Mouse (Mus musculus): Measurements from ENCODE around the gene Gm49322. TPM values are rescaled to one million over a fixed set of nuclear protein-coding genes. Genes with fewer than 3 reads are reported as not detected.

The Gm49322 gene
- polyA plus RNA-seq, 1 experiment from 2014 or later = 1.4 TPM

DNA sequence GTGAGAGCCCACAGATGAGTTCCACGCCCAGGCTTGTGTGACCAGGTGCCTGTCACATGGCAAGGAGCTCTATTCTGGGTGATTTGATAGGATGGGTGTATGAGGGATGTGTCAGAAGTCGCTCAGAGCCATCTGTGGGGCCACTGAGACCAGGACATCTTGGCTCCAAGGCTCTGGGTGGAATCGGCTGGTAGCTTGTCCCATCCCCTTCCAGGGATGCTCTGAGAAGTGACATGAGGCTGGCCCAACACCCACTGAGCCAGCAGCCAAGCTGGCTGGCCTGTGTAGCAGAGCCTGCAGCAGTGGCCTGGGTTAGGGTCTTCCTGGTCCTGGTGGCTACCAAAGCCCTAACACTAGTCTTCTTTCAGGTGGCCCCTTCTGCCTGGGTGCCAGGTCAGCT is 2.6 kb downstream of the Gm49322 start:
- H3K4me3 ChIP-seq (ENCODE audit: control insufficient read depth in 1 of 2, insufficient read depth in 1 of 2, low read depth in 1 of 2, low read length in 2 of 2) = no peak overlapping the region
- no peak for ATAC-seq (ENCODE audit: insufficient number of reproducible peaks, insufficient read depth, low FRiP score, low read depth)

DNA sequence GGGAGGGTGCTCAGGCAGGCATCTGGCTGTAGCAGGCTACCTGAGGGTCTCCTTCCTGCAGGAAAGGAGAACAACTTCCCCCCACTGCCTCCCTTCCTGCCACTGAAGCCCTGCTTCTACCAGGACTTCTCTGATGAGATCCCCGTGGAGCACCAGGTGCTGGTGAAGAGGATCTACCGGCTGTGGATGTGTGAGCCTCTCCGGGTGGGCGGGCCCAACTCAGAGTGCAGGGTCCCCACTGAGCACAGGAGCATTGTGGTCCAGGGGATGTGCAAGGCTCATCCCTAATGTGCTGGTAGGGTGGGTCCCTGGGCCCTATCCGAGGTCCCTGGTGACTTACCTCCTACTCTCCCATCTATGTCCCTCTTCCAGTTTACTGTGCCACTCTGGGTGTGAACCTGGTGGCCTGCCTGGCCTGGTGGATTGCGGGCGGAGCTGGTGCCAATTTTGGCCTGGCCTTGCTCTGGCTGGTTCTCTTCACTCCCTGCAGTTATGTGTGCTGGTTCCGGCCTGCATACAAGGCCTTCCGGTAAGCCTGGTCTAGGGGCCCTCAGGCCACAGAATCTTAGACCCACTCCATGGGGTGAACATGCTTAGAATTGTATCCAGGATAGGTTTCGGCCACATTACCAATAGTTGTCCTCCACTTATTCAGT is 3.6 kb downstream of the Gm49322 start:
- Histone ChIP-seq H3K27ac (replicated peaks in 1 of 2; ENCODE audit: control insufficient read depth in 1 of 2, insufficient read depth in 1 of 2, low read depth in 2 of 2, low read length in 2 of 2) (no peak overlapping the region), H3K4me3 (ENCODE audit: control insufficient read depth in 1 of 2, insufficient read depth in 1 of 2, low read depth in 1 of 2, low read length in 2 of 2) (no peak overlapping the region), H3K9me3 (ENCODE audit: control insufficient read depth, low read length) (no peaks in the 10 kb centered on the region), H3K4me2 (ENCODE audit: low read length) (no peak overlapping the region), H3K36me3 (ENCODE audit: control insufficient read depth, insufficient read depth, low read length) (peaks cover 66% of the 10 kb centered on the region), H3K9ac (ENCODE audit: low read length) (no peak overlapping the region), H3K27me3 (ENCODE audit: control insufficient read depth, insufficient read depth, low read length) (no peaks in the 10 kb centered on the region), H3K4me1 (ENCODE audit: control insufficient read depth in 2 of 2, insufficient read depth in 2 of 2, low read length in 2 of 2) (no peaks in the 10 kb centered on the region)
- 90% methylated on average over 10 of the region's 10 CpGs for WGBS
- no peak for ATAC-seq (ENCODE audit: insufficient number of reproducible peaks, insufficient read depth, low FRiP score, low read depth)

More for the DNA sequence above, 2.6 kb downstream of the Gm49322 start:
- WGBS = 89% methylated on average over 3 of the region's 3 CpGs
- Histone ChIP-seq H3K9ac (ENCODE audit: low read length) (no peak overlapping the region), H3K27me3 (ENCODE audit: control insufficient read depth, insufficient read depth, low read length) (no peaks in the 10 kb centered on the region), H3K4me1 (ENCODE audit: control insufficient read depth in 2 of 2, insufficient read depth in 2 of 2, low read length in 2 of 2) (peaks cover 5 to 7% of the 10 kb centered on the region in 2 experiments), H3K9me3 (ENCODE audit: control insufficient read depth, low read length) (no peaks in the 10 kb centered on the region), H3K4me2 (ENCODE audit: low read length) (no peak overlapping the region), H3K36me3 (ENCODE audit: control insufficient read depth, insufficient read depth, low read length) (peaks cover 57% of the 10 kb centered on the region), H3K27ac (replicated peaks in 1 of 2; ENCODE audit: control insufficient read depth in 1 of 2, insufficient read depth in 1 of 2, low read depth in 2 of 2, low read length in 2 of 2) (no peak overlapping the region)

DNA sequence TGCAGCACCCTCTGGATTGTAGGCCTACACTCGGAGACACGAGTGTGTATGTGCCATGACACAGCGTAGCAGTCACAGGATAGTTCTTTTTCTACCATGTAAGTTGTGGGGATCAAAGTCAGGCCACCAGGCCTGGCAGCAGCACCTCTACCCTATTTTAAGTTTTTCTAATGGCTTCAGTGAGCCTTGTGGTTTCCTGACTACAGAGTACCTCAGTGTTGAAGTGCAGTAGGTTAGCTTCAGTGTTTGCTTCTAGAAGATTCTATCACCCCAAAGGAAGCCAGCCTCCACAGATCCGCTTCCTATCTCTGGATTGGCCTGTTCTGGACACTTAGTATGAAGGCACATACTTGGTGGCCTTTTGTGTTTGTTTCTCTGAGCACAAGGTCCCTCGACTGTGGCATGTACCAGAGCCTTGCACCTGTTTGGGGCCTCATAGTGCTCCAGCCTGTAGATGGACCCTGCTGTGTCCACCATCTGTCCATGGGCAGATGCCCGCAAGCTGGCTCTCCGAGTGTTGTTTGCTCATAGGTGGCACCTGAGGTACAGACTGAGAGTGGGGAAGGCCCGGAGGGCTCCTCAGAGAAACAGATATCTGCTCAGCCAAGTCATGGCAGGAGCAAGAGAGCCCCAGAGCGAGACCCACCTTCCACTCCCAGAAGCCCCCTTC is 4.4 kb downstream of the Gm49322 start:
- no peak overlapping the region for H3K4me3 ChIP-seq (ENCODE audit: control insufficient read depth in 1 of 2, insufficient read depth in 1 of 2, low read depth in 1 of 2, low read length in 2 of 2)
- 90% methylated on average over 9 of the region's 9 CpGs for WGBS
- H3K36me3 ChIP-seq (ENCODE audit: control insufficient read depth, insufficient read depth, low read length) = peaks cover 75% of the 10 kb centered on the region
- H3K27me3 ChIP-seq (ENCODE audit: control insufficient read depth, insufficient read depth, low read length) = no peaks in the 10 kb centered on the region
- no peaks in the 10 kb centered on the region for H3K4me1 ChIP-seq (ENCODE audit: control insufficient read depth in 2 of 2, insufficient read depth in 2 of 2, low read length in 2 of 2)
- no peak for ATAC-seq (ENCODE audit: insufficient number of reproducible peaks, insufficient read depth, low FRiP score, low read depth)
- H3K4me2 ChIP-seq (ENCODE audit: low read length) = no peak overlapping the region
- no peaks in the 10 kb centered on the region for H3K9me3 ChIP-seq (ENCODE audit: control insufficient read depth, low read length)
- no peak overlapping the region for H3K27ac ChIP-seq (replicated peaks in 1 of 2; ENCODE audit: control insufficient read depth in 1 of 2, insufficient read depth in 1 of 2, low read depth in 2 of 2, low read length in 2 of 2)
- no peak overlapping the region for H3K9ac ChIP-seq (ENCODE audit: low read length)

DNA sequence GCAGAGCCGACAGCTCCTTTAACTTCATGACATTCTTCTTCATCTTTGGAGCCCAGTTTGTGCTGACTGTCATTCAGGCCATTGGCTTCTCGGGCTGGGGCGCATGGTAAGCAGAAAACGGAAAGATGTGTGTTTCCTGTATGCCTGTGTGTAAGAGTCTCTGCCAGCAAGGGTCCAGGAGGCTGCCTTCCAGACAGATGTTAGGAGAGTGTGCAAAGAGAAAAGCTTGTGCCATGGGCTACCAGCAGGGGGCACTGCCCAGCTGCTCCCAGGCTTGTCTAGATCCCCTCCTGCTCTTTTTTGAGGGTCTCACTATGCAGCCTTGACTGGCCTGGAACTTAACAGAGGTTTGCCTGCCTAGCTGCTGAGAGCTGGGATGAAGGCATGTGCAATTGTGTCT is 5.2 kb downstream of the Gm49322 start:
- Histone ChIP-seq H3K4me3 (ENCODE audit: control insufficient read depth in 1 of 2, insufficient read depth in 1 of 2, low read depth in 1 of 2, low read length in 2 of 2) (no peak overlapping the region), H3K36me3 (ENCODE audit: control insufficient read depth, insufficient read depth, low read length) (peaks cover 83% of the 10 kb centered on the region), H3K4me1 (ENCODE audit: control insufficient read depth in 2 of 2, insufficient read depth in 2 of 2, low read length in 2 of 2) (no peaks in the 10 kb centered on the region), H3K9me3 (ENCODE audit: control insufficient read depth, low read length) (no peaks in the 10 kb centered on the region), H3K4me2 (ENCODE audit: low read length) (no peak overlapping the region), H3K27me3 (ENCODE audit: control insufficient read depth, insufficient read depth, low read length) (no peaks in the 10 kb centered on the region), H3K9ac (ENCODE audit: low read length) (no peak overlapping the region), H3K27ac (replicated peaks in 1 of 2; ENCODE audit: control insufficient read depth in 1 of 2, insufficient read depth in 1 of 2, low read depth in 2 of 2, low read length in 2 of 2) (no peak overlapping the region)
- ATAC-seq (ENCODE audit: insufficient number of reproducible peaks, insufficient read depth, low FRiP score, low read depth) = no peak
- 68% methylated on average over 4 of the region's 4 CpGs for WGBS

DNA sequence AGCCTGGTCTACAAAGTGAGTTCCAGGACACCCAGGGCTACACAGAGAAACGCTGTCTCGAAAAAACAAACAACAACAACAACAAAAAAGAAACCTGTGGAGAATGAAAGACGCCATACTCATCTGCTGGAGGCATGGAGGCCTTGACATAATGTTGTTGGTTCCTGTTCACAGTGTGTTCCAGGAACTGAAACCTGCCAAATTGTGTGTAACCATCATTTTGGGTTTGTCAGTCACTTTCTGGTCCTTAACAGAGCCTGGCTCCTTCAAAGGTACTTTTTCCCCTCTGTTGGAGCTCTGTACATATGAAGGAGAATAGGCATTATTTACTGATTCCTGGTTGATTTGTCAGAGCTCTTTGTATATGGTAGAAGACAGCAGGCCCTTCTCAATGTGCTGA is 6.1 kb downstream of the Gm49322 start:
- no peak for ATAC-seq (ENCODE audit: insufficient number of reproducible peaks, insufficient read depth, low FRiP score, low read depth)
- no peak overlapping the region for H3K4me2 ChIP-seq (ENCODE audit: low read length)
- peaks cover 77% of the 10 kb centered on the region for H3K36me3 ChIP-seq (ENCODE audit: control insufficient read depth, insufficient read depth, low read length)
- H3K27me3 ChIP-seq (ENCODE audit: control insufficient read depth, insufficient read depth, low read length) = no peaks in the 10 kb centered on the region
- WGBS = 94% methylated on average over 3 of the region's 3 CpGs
- H3K4me1 ChIP-seq (ENCODE audit: control insufficient read depth in 2 of 2, insufficient read depth in 2 of 2, low read length in 2 of 2) = no peaks in the 10 kb centered on the region
- H3K4me3 ChIP-seq (ENCODE audit: control insufficient read depth in 1 of 2, insufficient read depth in 1 of 2, low read depth in 1 of 2, low read length in 2 of 2) = no peak overlapping the region
- H3K9me3 ChIP-seq (ENCODE audit: control insufficient read depth, low read length) = no peaks in the 10 kb centered on the region
- no peak overlapping the region for H3K9ac ChIP-seq (ENCODE audit: low read length)
- no peak overlapping the region for H3K27ac ChIP-seq (replicated peaks in 1 of 2; ENCODE audit: control insufficient read depth in 1 of 2, insufficient read depth in 1 of 2, low read depth in 2 of 2, low read length in 2 of 2)

DNA sequence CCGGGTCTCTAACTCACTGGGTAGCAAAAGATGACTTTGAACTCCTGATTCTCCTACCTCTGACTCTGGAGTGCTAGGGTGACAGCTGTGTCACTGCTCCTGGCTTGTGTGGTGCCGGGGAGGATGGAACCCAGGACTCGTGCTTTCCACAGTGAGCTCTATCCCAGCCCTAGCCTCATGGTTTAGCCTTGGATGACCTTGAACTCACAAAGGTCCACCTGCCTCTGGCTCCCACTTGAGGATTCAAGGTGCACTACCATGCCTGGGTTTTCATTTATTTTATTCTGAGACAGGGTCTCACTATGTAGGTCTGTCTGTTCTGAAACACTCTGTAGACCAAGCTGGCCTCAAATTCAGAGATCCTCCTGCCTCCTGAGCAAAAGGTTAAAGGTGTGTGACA is 8.0 kb downstream of the Gm49322 start:
- H3K9ac ChIP-seq (ENCODE audit: low read length) = no peak overlapping the region
- WGBS = 69% methylated on average over 3 of the region's 3 CpGs
- no peaks in the 10 kb centered on the region for H3K27me3 ChIP-seq (ENCODE audit: control insufficient read depth, insufficient read depth, low read length)
- H3K4me1 ChIP-seq (ENCODE audit: control insufficient read depth in 2 of 2, insufficient read depth in 2 of 2, low read length in 2 of 2) = peaks cover 0 to 3% of the 10 kb centered on the region in 2 experiments; a peak in 1 of 4 replicates
- H3K9me3 ChIP-seq (ENCODE audit: control insufficient read depth, low read length) = no peaks in the 10 kb centered on the region
- H3K4me3 ChIP-seq (ENCODE audit: control insufficient read depth in 1 of 2, insufficient read depth in 1 of 2, low read depth in 1 of 2, low read length in 2 of 2) = no peak overlapping the region
- H3K36me3 ChIP-seq (ENCODE audit: control insufficient read depth, insufficient read depth, low read length) = peaks cover 58% of the 10 kb centered on the region
- no peak overlapping the region for H3K27ac ChIP-seq (replicated peaks in 1 of 2; ENCODE audit: control insufficient read depth in 1 of 2, insufficient read depth in 1 of 2, low read depth in 2 of 2, low read length in 2 of 2)
- H3K4me2 ChIP-seq (ENCODE audit: low read length) = no peak overlapping the region
- no peak for ATAC-seq (ENCODE audit: insufficient number of reproducible peaks, insufficient read depth, low FRiP score, low read depth)

DNA sequence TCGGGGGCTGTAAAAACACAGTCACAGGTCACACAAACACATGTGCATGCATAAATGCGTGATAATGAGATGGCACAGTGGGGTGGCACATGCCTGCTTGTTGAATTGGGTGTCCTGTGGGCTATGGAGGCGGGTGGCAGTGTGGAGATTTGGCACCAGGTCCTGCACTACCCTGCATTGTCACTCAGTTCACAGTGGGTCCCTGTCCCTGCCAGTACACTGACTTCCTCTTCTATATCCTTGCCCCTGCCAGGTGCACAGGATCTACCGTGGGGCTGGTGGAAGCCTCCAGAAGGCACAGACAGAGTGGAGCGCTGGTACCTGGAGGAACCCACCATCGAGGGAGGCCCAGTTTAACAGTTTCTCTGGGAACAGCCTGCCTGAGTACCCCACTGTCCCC is 8.5 kb downstream of the Gm49322 start:
- peaks cover 0 to 3% of the 10 kb centered on the region in 2 experiments; a peak in 1 of 4 replicates for H3K4me1 ChIP-seq (ENCODE audit: control insufficient read depth in 2 of 2, insufficient read depth in 2 of 2, low read length in 2 of 2)
- no peak overlapping the region for H3K9ac ChIP-seq (ENCODE audit: low read length)
- no peaks in the 10 kb centered on the region for H3K9me3 ChIP-seq (ENCODE audit: control insufficient read depth, low read length)
- no peak for ATAC-seq (ENCODE audit: insufficient number of reproducible peaks, insufficient read depth, low FRiP score, low read depth)
- no peaks in the 10 kb centered on the region for H3K27me3 ChIP-seq (ENCODE audit: control insufficient read depth, insufficient read depth, low read length)
- WGBS = 86% methylated on average over 6 of the region's 6 CpGs
- H3K4me2 ChIP-seq (ENCODE audit: low read length) = no peak overlapping the region
- H3K36me3 ChIP-seq (ENCODE audit: control insufficient read depth, insufficient read depth, low read length) = peaks cover 53% of the 10 kb centered on the region
- H3K27ac ChIP-seq (replicated peaks in 1 of 2; ENCODE audit: control insufficient read depth in 1 of 2, insufficient read depth in 1 of 2, low read depth in 2 of 2, low read length in 2 of 2) = no peak overlapping the region
- no peak overlapping the region for H3K4me3 ChIP-seq (ENCODE audit: control insufficient read depth in 1 of 2, insufficient read depth in 1 of 2, low read depth in 1 of 2, low read length in 2 of 2)
